Mouse (Mus musculus): ENCODE results near the gene Phf14. TPM values are rescaled to one million over a fixed set of nuclear protein-coding genes. Genes with fewer than 3 reads are reported as not detected.

The Phf14 gene
- polyA plus RNA-seq, 1 experiment from 2014 or later = 65.4 TPM

DNA sequence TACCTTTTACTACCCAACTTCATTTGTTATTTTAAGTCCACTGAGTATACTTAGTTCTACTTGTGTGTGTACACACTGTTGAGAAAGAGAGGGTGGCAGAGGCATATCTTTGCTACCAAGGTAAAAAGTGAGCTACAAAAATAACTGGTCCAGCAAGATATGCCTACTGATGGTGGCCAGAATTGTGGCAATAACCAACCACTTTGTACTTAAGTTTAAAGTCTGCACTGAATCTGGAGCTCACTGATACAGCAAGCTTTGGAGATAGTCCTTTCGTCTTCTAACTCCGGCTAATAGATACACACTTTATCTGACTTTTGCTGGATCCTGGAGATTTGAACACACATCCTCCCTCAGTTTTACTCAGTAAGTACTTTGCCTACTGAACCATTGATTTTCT is 115.8 kb downstream of the Phf14 start:
- 95% methylated on average over 2 of the region's 2 CpGs for WGBS
- H3K4me2 ChIP-seq = no peak overlapping the region
- no peak overlapping the region for H3K4me3 ChIP-seq
- no peak overlapping the region for H3K9ac ChIP-seq
- no peaks in the 10 kb centered on the region for H3K9me3 ChIP-seq
- no peak for ATAC-seq (ENCODE audit: insufficient number of reproducible peaks, low FRiP score, low TSS enrichment, low read depth)
- no peaks in the 10 kb centered on the region for H3K4me1 ChIP-seq
- no peak overlapping the region for H3K27ac ChIP-seq
- peaks cover 8% of the 10 kb centered on the region for H3K36me3 ChIP-seq
- no peaks in the 10 kb centered on the region for H3K27me3 ChIP-seq

DNA sequence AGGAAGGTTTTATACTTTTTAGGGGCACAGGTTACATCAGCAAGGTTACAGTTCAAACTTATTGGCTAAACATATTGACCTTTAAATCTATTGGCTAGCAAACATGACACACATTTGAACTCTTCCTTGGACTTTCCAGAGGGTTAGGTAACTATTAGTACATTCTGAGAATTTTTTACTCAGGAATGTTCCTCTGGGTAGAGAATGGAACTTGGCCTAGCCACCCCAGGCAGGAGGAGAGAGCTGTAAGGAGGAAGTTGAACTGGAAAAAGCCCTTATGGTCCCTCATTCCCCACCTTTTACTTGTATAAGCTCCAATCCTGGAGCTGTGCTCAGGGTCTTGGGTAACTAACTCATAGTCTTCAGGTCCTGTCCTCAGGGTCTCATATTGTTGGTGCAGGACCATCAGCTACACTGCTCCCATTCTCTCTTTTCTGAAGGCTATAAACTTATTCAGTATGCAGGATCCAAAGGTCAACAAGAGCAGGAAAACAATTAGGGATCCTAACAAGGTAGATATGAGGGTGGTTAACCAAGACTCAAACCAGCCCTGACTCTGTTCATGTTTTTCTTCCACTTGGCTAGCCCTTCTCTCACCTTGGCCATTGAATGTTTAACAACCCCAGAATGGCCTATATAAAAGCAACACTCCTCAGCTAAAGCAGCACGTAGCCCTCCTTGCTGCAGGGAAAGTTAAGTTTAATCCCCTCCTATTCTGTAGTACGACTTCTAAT is 119.4 kb downstream of the Phf14 start:
- H3K9me3 ChIP-seq = no peaks in the 10 kb centered on the region
- H3K4me3 ChIP-seq = no peak overlapping the region
- H3K27me3 ChIP-seq = no peaks in the 10 kb centered on the region
- H3K27ac ChIP-seq = no peak overlapping the region
- ATAC-seq (ENCODE audit: insufficient number of reproducible peaks, low FRiP score, low TSS enrichment, low read depth) = no peak
- 62% methylated on average over 2 of the region's 2 CpGs for WGBS
- H3K4me1 ChIP-seq = no peaks in the 10 kb centered on the region
- H3K4me2 ChIP-seq = no peak overlapping the region
- H3K36me3 ChIP-seq = peaks cover 6% of the 10 kb centered on the region; the same call in 1 of the 2 replicates
- H3K9ac ChIP-seq = no peak overlapping the region

DNA sequence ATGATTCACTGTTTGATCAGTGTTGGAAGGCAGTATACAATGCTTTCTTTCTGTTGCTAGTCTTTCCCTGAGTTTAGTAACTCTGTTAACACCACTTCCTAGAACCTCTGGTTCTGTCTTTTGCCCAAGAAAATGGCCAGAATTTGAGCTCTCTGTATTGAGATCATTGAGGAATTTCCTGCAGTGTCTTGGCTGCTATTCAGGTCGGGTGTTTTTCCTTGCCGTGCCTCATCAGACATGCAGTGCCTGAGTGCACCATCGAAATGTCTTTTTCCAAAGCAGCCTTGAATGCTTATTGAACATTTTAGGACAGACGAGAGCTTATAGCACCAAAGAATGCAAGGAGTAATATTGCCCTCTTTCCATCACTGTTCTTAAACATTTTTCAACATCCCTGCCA is 127.0 kb downstream of the Phf14 start:
- no peak for ATAC-seq (ENCODE audit: insufficient number of reproducible peaks, low FRiP score, low TSS enrichment, low read depth)
- Histone ChIP-seq H3K4me2 (no peak overlapping the region), H3K36me3 (peaks cover 5% of the 10 kb centered on the region; the same call in 1 of the 2 replicates), H3K9ac (no peak overlapping the region), H3K4me3 (no peak overlapping the region), H3K4me1 (no peaks in the 10 kb centered on the region), H3K9me3 (no peaks in the 10 kb centered on the region), H3K27ac (peak overlapping the region; percentile 17; the same call in 1 of the 2 replicates), H3K27me3 (no peaks in the 10 kb centered on the region)
- 56% methylated on average over 4 of the region's 4 CpGs for WGBS

DNA sequence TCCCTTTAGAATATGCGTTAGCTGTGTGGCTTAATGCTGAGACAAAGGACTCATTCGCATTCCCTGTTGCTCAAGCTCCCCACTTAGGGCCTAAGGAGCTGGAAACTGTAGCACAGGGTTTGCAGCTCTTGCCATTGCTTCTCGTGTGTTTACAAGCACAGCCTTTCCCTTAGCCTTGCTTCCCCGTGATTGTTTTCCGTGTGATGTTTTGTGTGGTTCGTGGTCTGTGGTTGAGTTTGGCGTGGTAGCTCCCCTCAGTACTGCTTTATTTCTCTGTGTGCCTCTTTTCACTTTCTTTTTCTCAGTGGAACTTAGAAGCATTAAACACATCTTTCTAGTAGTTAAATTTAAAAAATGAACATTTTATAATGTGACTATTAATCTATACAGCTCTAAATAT is 130.7 kb downstream of the Phf14 start:
- no peak overlapping the region for H3K9ac ChIP-seq
- no peak for ATAC-seq (ENCODE audit: insufficient number of reproducible peaks, low FRiP score, low TSS enrichment, low read depth)
- no peak overlapping the region for H3K4me3 ChIP-seq
- H3K4me2 ChIP-seq = no peak overlapping the region
- H3K27me3 ChIP-seq = no peaks in the 10 kb centered on the region
- H3K4me1 ChIP-seq = no peaks in the 10 kb centered on the region
- no peaks in the 10 kb centered on the region for H3K36me3 ChIP-seq
- 77% methylated on average over 7 of the region's 7 CpGs for WGBS
- no peak overlapping the region for H3K27ac ChIP-seq
- no peaks in the 10 kb centered on the region for H3K9me3 ChIP-seq

DNA sequence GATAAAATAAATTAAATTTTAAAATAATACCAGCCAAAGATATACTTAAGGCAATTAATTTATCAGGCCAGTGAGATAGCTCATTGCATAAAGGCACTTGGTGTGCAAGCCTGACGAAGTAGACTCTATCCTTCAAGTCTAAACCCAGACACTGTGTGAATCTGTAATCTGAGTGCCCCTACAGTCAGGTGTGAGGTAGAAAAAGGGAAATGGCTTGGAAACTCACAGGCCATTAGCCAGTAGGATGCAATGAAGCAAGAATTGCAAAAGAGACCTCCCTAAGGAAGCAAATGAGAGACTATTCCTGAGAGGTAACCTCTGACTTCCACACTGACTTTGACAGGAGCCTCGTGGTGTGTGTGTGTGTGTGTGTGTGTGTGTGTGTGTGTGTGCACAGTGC is 145.3 kb downstream of the Phf14 start:
- Histone ChIP-seq H3K36me3 (peaks cover 5% of the 10 kb centered on the region; the same call in 1 of the 2 replicates), H3K4me2 (no peak overlapping the region), H3K4me1 (peaks cover 5% of the 10 kb centered on the region; the same call in 1 of the 2 replicates), H3K27ac (no peak overlapping the region), H3K27me3 (no peaks in the 10 kb centered on the region), H3K4me3 (no peak overlapping the region), H3K9me3 (no peaks in the 10 kb centered on the region), H3K9ac (no peak overlapping the region)
- no peak for ATAC-seq (ENCODE audit: insufficient number of reproducible peaks, low FRiP score, low TSS enrichment, low read depth)
- WGBS = 70% methylated on average over 2 of the region's 2 CpGs

DNA sequence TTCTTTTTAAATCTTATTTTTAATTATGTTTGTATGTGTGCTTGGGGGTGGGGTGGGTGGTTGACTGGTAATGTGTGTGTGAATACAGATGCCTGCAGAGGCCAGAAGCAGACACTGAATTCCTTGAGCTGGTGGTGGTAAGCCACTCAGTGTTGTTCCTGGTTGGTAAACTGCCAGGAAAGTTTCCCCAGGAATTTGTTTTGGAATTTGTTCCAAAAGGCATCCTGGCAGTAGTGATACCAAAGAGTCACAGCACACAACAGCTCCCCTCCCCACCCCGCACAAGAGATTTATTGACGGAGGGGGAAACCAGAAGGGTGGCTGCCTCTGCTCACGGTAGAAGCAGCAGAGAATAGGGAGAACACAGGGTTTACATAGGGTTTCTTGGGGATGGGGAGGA is 146.5 kb downstream of the Phf14 start:
- Histone ChIP-seq H3K4me3 (no peak overlapping the region), H3K9me3 (no peaks in the 10 kb centered on the region), H3K27ac (no peak overlapping the region), H3K36me3 (no peaks in the 10 kb centered on the region; the same call in 1 of the 2 replicates), H3K4me1 (peaks cover 5% of the 10 kb centered on the region; the same call in 1 of the 2 replicates), H3K9ac (no peak overlapping the region), H3K27me3 (no peaks in the 10 kb centered on the region), H3K4me2 (no peak overlapping the region)
- no peak for ATAC-seq (ENCODE audit: insufficient number of reproducible peaks, low FRiP score, low TSS enrichment, low read depth)
- WGBS = 34% methylated on average over 3 of the region's 3 CpGs

DNA sequence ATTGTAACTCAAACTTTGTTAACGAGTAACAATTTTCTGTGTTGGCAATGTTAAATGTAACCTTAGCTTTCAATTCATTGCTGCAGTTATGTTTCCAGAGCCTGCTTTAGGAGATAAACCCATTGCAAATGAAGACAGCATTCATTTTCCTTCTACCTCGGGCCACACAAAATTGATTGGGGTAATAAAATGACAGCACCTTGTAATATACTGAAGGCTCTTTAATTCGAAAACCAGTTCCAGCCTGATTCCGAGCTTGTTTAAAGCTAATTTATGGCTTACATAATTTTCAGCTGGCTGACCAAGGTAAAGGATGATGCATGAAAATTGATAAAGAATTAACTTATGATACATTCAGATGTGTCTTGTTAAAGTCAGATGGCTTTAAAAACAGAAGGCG is 151.1 kb downstream of the Phf14 start:
- H3K36me3 ChIP-seq = peaks cover 4% of the 10 kb centered on the region; the same call in 1 of the 2 replicates
- H3K27ac ChIP-seq = no peak overlapping the region
- H3K9ac ChIP-seq = no peak overlapping the region
- no peak overlapping the region for H3K4me2 ChIP-seq
- no peaks in the 10 kb centered on the region for H3K9me3 ChIP-seq
- no peak overlapping the region for H3K4me3 ChIP-seq
- ATAC-seq (ENCODE audit: insufficient number of reproducible peaks, low FRiP score, low TSS enrichment, low read depth) = no peak
- H3K4me1 ChIP-seq = peaks cover 5% of the 10 kb centered on the region; the same call in 1 of the 2 replicates
- H3K27me3 ChIP-seq = no peaks in the 10 kb centered on the region
- 60% methylated on average over 5 of the region's 5 CpGs for WGBS

DNA sequence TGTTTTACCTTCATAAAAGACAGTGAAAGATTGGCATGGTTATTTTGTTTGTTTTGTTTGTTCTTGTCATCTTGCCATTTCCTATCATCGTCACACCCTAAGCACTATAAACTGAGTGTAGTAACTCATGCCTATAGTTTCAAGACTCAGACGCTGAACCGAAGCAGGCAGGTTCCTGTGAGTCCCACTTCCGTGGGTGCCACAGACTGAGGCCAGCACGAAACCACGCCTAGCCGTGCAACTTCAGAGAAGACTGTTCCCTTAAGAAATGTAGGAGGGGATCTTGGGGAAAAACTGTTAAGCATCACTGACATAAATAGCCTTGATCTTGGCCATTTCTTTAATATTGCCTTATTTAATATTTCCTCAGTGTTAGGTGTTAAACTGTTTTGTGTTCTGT is 152.4 kb downstream of the Phf14 start:
- H3K4me1 ChIP-seq = no peaks in the 10 kb centered on the region
- no peak overlapping the region for H3K9ac ChIP-seq
- no peak overlapping the region for H3K27ac ChIP-seq
- no peaks in the 10 kb centered on the region for H3K9me3 ChIP-seq
- WGBS = 89% methylated on average over 7 of the region's 7 CpGs
- no peaks in the 10 kb centered on the region for H3K27me3 ChIP-seq
- H3K4me2 ChIP-seq = no peak overlapping the region
- no peak overlapping the region for H3K4me3 ChIP-seq
- ATAC-seq (ENCODE audit: insufficient number of reproducible peaks, low FRiP score, low TSS enrichment, low read depth) = no peak
- peaks cover 4% of the 10 kb centered on the region; the same call in 1 of the 2 replicates for H3K36me3 ChIP-seq

DNA sequence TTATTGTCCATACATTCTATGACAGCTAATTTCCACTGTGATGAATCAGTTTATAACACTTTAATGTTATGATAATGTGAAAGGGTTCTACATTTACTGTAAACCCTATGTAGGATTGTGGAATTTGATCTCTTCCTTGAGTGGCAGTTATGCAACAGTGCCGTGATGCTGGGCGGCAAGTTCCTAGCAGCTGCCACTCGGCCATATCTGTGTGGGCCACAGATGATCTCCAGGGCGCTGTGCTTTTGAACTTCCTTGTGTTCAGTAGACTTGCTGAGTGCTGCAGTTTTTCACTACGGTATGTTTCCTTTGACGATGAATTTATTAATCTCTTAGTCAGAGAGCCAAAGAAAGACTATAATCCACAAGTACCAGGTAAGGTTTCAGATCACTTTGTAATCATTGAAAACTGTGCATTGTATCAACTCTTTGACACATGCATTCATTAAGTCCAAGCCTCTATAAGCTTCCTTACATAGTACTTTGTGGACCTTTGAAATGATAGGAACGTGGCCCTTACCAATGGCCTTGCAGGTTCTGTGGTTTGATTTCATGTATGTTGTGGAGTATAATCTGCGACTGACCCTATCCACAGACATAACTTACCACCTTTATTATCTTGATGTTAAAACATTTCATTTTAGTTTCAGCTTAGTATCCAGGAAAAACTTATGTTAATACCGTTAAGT is 153.0 kb downstream of the Phf14 start:
- Histone ChIP-seq H3K27ac (no peak overlapping the region), H3K4me3 (no peak overlapping the region), H3K9ac (no peak overlapping the region), H3K9me3 (no peaks in the 10 kb centered on the region), H3K4me1 (no peaks in the 10 kb centered on the region), H3K36me3 (peaks cover 4% of the 10 kb centered on the region; the same call in 1 of the 2 replicates), H3K27me3 (no peaks in the 10 kb centered on the region), H3K4me2 (no peak overlapping the region)
- 84% methylated on average over 9 of the region's 9 CpGs for WGBS
- ATAC-seq (ENCODE audit: insufficient number of reproducible peaks, low FRiP score, low TSS enrichment, low read depth) = no peak

DNA sequence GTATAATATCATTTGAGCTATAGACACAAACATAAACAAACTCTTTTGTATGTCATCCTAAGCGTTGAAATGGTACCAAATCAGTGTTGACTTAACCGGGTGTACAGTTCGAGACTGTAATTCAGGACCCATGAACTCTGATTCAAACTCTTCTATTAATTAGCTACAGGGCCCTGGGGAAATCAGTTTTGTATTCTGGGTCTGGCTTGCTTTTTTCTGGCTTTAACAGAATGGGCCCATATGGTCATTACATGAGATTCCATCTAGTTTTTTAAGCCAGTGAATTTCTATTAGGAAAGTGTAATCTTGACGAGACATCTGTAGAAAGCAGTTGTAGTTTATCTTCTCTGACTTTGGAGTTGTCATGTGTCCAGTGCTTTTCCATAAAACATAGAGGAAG is 160.3 kb downstream of the Phf14 start:
- H3K4me1 ChIP-seq = no peaks in the 10 kb centered on the region
- H3K36me3 ChIP-seq = no peaks in the 10 kb centered on the region
- H3K9ac ChIP-seq = no peak overlapping the region
- H3K9me3 ChIP-seq = no peaks in the 10 kb centered on the region
- ATAC-seq (ENCODE audit: insufficient number of reproducible peaks, low FRiP score, low TSS enrichment, low read depth) = no peak
- H3K4me2 ChIP-seq = no peak overlapping the region
- no peak overlapping the region for H3K4me3 ChIP-seq
- WGBS = 69% methylated on average over 4 of the region's 4 CpGs
- no peak overlapping the region for H3K27ac ChIP-seq
- H3K27me3 ChIP-seq = no peaks in the 10 kb centered on the region

DNA sequence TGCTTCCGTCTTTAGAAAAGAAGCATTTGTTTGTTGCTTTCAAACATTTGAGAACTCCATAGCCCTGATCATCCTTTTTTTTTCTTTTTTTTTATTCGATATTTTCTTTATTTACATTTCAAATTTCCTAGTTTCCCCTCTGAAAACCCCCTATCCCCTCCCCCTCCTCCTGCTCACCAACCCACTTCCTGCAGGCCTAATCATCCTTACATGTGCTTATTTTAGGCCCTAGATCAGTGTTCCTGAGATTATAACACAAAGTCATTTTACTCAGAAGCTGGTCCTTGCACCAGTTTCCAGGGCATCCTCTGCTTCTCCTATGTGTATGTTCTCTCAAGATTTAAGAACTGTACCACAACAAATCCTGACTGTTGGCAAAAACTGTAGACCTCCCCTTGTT is 161.7 kb downstream of the Phf14 start:
- no peaks in the 10 kb centered on the region for H3K9me3 ChIP-seq
- no peak overlapping the region for H3K4me3 ChIP-seq
- no peak overlapping the region for H3K4me2 ChIP-seq
- H3K4me1 ChIP-seq = no peaks in the 10 kb centered on the region
- ATAC-seq (ENCODE audit: insufficient number of reproducible peaks, low FRiP score, low TSS enrichment, low read depth) = no peak
- no peak overlapping the region for H3K27ac ChIP-seq
- 91% methylated on average over 2 of the region's 2 CpGs for WGBS
- no peaks in the 10 kb centered on the region for H3K27me3 ChIP-seq
- H3K36me3 ChIP-seq = no peaks in the 10 kb centered on the region
- no peak overlapping the region for H3K9ac ChIP-seq

DNA sequence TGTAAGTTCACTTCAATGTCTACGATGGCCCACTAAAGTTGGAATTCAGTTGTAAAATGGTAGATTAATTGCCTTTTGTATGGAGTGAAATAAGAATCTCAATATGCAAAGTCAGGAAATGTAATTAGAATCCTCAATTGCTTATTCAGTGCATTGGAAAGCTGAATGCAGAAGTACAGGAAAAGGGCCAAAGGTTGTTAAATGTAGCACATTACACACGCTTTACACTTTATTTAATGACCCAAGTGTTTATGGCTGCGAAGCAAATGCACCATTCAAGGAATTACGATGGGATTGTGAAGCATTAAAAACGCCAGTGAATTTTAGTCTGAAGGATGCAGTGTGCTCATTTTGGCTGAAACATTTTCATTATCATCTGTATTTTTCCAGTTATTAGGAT is 167.0 kb downstream of the Phf14 start:
- H3K4me2 ChIP-seq = no peak overlapping the region
- H3K4me1 ChIP-seq = no peaks in the 10 kb centered on the region
- no peak overlapping the region for H3K27ac ChIP-seq
- no peaks in the 10 kb centered on the region for H3K36me3 ChIP-seq
- no peak for ATAC-seq (ENCODE audit: insufficient number of reproducible peaks, low FRiP score, low TSS enrichment, low read depth)
- no peaks in the 10 kb centered on the region for H3K9me3 ChIP-seq
- H3K4me3 ChIP-seq = no peak overlapping the region
- H3K9ac ChIP-seq = no peak overlapping the region
- H3K27me3 ChIP-seq = no peaks in the 10 kb centered on the region
- WGBS = 43% methylated on average over 5 of the region's 5 CpGs

All from limb, embryonic 15.5 days (tissue).